Mouse (Mus musculus) neural tube, embryonic 15.5 days (tissue): ENCODE results near the gene Usp17lb. TPM values are rescaled to one million over a fixed set of nuclear protein-coding genes. Genes with fewer than 3 reads are reported as not detected.

Source experiments
- polyA plus RNA-seq: library from polyadenylated mRNA; unstranded; fragments of >200 nt; fragmentation: Nextera tagmentation; extraction: Ambion mirVana; gene quantifications from 2 replicates; pipeline ENCODE4 v1.2.1, GENCODE M21; 2015

Gene Usp17lb
- polyA plus RNA-seq, 1 experiment from 2014 or later: not detected

Other genes with a start within 250 kb of the Usp17lb start
- gene Olfr655, start 240.8 kb downstream of the Usp17lb start, polyA plus RNA-seq: not detected in 2 replicates
- not detected in 2 replicates for gene Olfr656, start 228.6 kb downstream of the Usp17lb start, polyA plus RNA-seq
- gene Olfr657, start 217.8 kb downstream of the Usp17lb start, polyA plus RNA-seq: not detected in 2 replicates
- 0.22 and 0.36 TPM in 2 replicates for gene Olfr658, start 195.3 kb downstream of the Usp17lb start, polyA plus RNA-seq
- gene Olfr659, start 175.8 kb downstream of the Usp17lb start, polyA plus RNA-seq: not detected in 2 replicates
- gene Olfr661, start 156.1 kb downstream of the Usp17lb start, polyA plus RNA-seq: not detected in 2 replicates
- gene Usp17le, start 65.1 kb downstream of the Usp17lb start, polyA plus RNA-seq: not detected in 2 replicates
- not detected in 2 replicates for gene Usp17la, start 14.4 kb upstream of the Usp17lb start, polyA plus RNA-seq
- gene Olfr665, start 35.4 kb upstream of the Usp17lb start, polyA plus RNA-seq: not detected in 2 replicates
- gene Olfr666, start 53.3 kb upstream of the Usp17lb start, polyA plus RNA-seq: not detected in 2 replicates
- not detected in 2 replicates for gene Olfr667, start 78.9 kb upstream of the Usp17lb start, polyA plus RNA-seq
- gene Olfr668, start 85.5 kb upstream of the Usp17lb start, polyA plus RNA-seq: not detected in 2 replicates
- not detected in 2 replicates for gene Olfr669, start 91.6 kb upstream of the Usp17lb start, polyA plus RNA-seq
- gene Olfr670, start 120.0 kb upstream of the Usp17lb start, polyA plus RNA-seq: not detected in 2 replicates
- gene Olfr671, start 136.5 kb upstream of the Usp17lb start, polyA plus RNA-seq: not detected in 2 replicates
- gene Olfr672, start 159.4 kb upstream of the Usp17lb start, polyA plus RNA-seq: not detected in 2 replicates
- gene Olfr675, start 185.9 kb upstream of the Usp17lb start, polyA plus RNA-seq: not detected in 2 replicates
- gene Olfr676, start 190.1 kb upstream of the Usp17lb start, polyA plus RNA-seq: not detected in 2 replicates
- not detected in 2 replicates for gene Olfr677, start 208.8 kb upstream of the Usp17lb start, polyA plus RNA-seq
- gene Olfr678, start 221.9 kb upstream of the Usp17lb start, polyA plus RNA-seq: not detected in 2 replicates
- gene Olfr679, start 238.6 kb upstream of the Usp17lb start, polyA plus RNA-seq: not detected in 2 replicates